Mouse (Mus musculus) liver, embryonic 15.5 days (tissue): ENCODE data around the gene Apoh. TPM values are rescaled to one million over a fixed set of nuclear protein-coding genes. Genes with fewer than 3 reads are reported as not detected.

Experiments
- ATAC-seq: fragments of 200-750 bp; cut with Nextera tagmentation; 2 replicates; pipeline ENCODE4 v1.8.0; 2017; ENCODE audit warnings: moderate number of reproducible peaks, mild to moderate bottlenecking, moderate library complexity; ENCODE audit not compliant: insufficient read depth
- H3K27ac ChIP-seq: fragments of 300-500 bp; sonication (generic); replicated peaks from 2 replicates; pipeline ENCODE4 v1.5.1; 2015; ENCODE audit warnings: mild to moderate bottlenecking, inconsistent platforms
- H3K27me3 ChIP-seq: fragments of 300-500 bp; sonication (generic); 2 replicates; pipeline ENCODE4 v1.6.1; 2015; ENCODE audit warnings: mild to moderate bottlenecking, inconsistent platforms
- H3K36me3 ChIP-seq: fragments of 300-500 bp; sonication (generic); replicated peaks from 2 replicates; pipeline ENCODE4 v1.6.1; 2015; ENCODE audit warnings: moderate library complexity, mild to moderate bottlenecking, inconsistent platforms
- H3K4me1 ChIP-seq: fragments of 300-500 bp; sonication (generic); replicated peaks from 2 replicates; pipeline ENCODE4 v1.6.1; 2015; ENCODE audit warnings: inconsistent platforms
- H3K4me2 ChIP-seq: fragments of 300-500 bp; sonication (generic); 2 replicates; pipeline ENCODE4 v1.6.1; 2015; ENCODE audit warnings: moderate library complexity, mild to moderate bottlenecking, inconsistent platforms
- H3K4me3 ChIP-seq: fragments of 300-500 bp; sonication (generic); replicated peaks from 2 replicates; pipeline ENCODE4 v1.5.1; 2015; ENCODE audit warnings: mild to moderate bottlenecking, inconsistent platforms
- H3K9ac ChIP-seq: fragments of 300-500 bp; sonication (generic); 2 replicates; pipeline ENCODE4 v1.6.1; 2015; ENCODE audit warnings: moderate library complexity, mild to moderate bottlenecking, inconsistent platforms
- H3K9me3 ChIP-seq: fragments of 300-500 bp; sonication (generic); replicated peaks from 2 replicates; pipeline ENCODE4 v1.6.1; 2016; ENCODE audit warnings: inconsistent platforms
- WGBS: fragments of 180-500 bp; shearing (Covaris S2); methylation state at CpG from one replicate; pipeline ENCODE4 v1.1.7; 2015; ENCODE audit warnings: mixed read lengths; ENCODE audit not compliant: insufficient replicate concordance; 5-methylcytosine and 5-hydroxymethylcytosine counted together
- polyA plus RNA-seq: library from polyadenylated mRNA; unstranded; fragments of >200 nt; fragmentation: Nextera tagmentation; extraction: Ambion mirVana; gene quantifications from 2 replicates; pipeline ENCODE4 v1.2.1, GENCODE M21; 2015

Gene Apoh
- polyA plus RNA-seq, 1 experiment from 2014 or later = 589 TPM

DNA sequence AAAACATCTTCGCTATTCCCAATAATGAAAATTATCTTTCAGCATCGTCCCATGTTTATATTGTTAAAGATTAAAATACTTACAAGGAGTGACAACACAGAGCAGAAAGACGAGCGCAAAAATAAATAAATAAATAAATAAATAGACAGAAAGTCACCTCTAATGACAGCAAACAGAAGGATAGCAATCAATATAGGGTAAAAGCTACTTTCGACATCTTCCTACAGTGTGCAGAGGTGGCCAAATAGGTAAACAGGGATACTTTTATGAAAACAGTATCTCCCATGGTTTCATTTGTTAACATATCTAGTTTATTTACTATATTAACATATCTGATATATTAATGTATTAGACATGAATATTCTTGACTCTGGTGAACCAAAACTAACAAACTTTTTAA lies 34.9 kb upstream of the Apoh start:
- no peak for ATAC-seq

DNA sequence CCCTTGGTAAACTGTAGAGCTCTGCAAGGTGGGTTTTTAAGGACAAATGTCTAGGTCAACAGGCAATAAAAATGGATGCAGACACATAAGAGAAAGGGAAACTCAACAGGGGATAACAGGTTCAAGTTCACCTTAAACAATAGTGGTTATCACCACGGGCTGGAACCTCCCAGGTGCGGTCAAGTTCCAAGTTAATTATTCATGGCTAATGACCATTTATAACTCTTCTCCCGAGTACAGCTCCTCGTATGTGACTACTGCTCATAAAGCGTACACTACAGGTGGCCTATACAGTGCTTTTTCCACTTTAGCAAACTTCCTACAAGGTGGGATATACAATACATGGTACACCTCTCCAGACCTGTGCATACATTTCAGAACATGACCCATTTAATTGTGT lies 33.4 kb upstream of the Apoh start:
- H3K9ac ChIP-seq = no peak overlapping the region
- H3K27me3 ChIP-seq = no peaks in the 10 kb centered on the region
- H3K4me3 ChIP-seq = no peak overlapping the region
- no peaks in the 10 kb centered on the region for H3K9me3 ChIP-seq
- ATAC-seq = no peak
- no peaks in the 10 kb centered on the region for H3K36me3 ChIP-seq
- 64% methylated on average over 5 of the region's 5 CpGs for WGBS
- H3K27ac ChIP-seq = no peak overlapping the region
- 0 out of 2 replicates have a peak, but pooled peaks cover 3% of the 10 kb centered on the region for H3K4me1 ChIP-seq
- no peak overlapping the region for H3K4me2 ChIP-seq

More for the DNA sequence above, 34.9 kb upstream of the Apoh start:
- no peak overlapping the region for H3K27ac ChIP-seq
- H3K4me3 ChIP-seq = no peak overlapping the region
- 0 out of 2 replicates have a peak, but pooled peaks cover 5% of the 10 kb centered on the region for H3K4me1 ChIP-seq
- no peaks in the 10 kb centered on the region for H3K36me3 ChIP-seq
- no peak overlapping the region for H3K4me2 ChIP-seq
- no peak overlapping the region for H3K9ac ChIP-seq
- no peaks in the 10 kb centered on the region for H3K9me3 ChIP-seq
- WGBS = 72% methylated on average over 5 of the region's 5 CpGs
- no peaks in the 10 kb centered on the region for H3K27me3 ChIP-seq

DNA sequence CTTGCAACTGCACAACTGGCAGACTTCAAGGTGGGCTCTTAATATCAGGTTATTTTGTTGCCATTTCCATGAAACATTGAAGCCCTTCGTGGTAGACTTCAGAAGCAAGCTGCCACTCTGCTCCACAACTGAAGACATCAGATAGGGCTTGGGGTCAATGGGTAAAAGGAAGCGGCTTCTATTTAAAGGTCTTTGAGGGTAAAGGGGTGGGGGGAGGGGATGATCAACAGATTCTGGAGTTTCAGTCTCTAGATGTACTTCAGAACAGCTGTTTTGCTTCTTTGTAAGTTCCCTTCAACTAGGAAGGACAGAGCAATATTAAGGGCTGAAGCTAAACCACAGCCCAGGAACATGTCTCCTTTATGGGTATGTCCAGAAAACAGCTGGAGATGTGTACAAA lies 31.2 kb upstream of the Apoh start:
- WGBS = 20% methylated on average over 2 of the region's 2 CpGs
- H3K27me3 ChIP-seq = no peaks in the 10 kb centered on the region
- H3K9ac ChIP-seq = no peak overlapping the region
- no peak overlapping the region for H3K4me2 ChIP-seq
- H3K27ac ChIP-seq = no peak overlapping the region
- H3K4me1 ChIP-seq = 0 out of 2 replicates have a peak, but pooled peaks cover 3% of the 10 kb centered on the region
- H3K36me3 ChIP-seq = no peaks in the 10 kb centered on the region
- no peak overlapping the region for H3K4me3 ChIP-seq
- no peak for ATAC-seq
- H3K9me3 ChIP-seq = no peaks in the 10 kb centered on the region

DNA sequence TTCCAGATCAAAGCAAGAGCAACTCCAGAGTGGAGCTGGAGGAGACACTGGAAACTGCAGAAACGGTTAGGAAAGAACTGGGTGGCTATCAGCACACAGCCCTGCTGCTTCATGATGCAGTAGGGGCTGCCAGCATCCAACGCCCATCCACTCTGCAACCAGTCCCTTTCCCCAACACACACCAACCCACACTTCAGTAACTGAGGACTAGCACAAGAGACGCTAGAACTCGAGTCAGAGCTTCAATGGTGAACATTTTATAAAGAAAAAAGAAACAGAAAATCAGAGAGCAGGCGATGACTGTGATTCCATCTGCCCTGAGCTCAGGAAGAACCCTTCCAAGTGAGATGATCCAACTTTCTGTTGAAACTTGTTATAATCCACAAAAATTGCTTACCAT lies 30.6 kb upstream of the Apoh start:
- H3K9ac ChIP-seq = no peak overlapping the region
- WGBS = 47% methylated on average over 5 of the region's 5 CpGs
- 0 out of 2 replicates have a peak, but pooled peaks cover 3% of the 10 kb centered on the region for H3K4me1 ChIP-seq
- no peak overlapping the region for H3K27ac ChIP-seq
- no peak overlapping the region for H3K4me3 ChIP-seq
- ATAC-seq = no peak
- H3K4me2 ChIP-seq = no peak overlapping the region
- no peaks in the 10 kb centered on the region for H3K36me3 ChIP-seq
- no peaks in the 10 kb centered on the region for H3K9me3 ChIP-seq
- H3K27me3 ChIP-seq = no peaks in the 10 kb centered on the region

DNA sequence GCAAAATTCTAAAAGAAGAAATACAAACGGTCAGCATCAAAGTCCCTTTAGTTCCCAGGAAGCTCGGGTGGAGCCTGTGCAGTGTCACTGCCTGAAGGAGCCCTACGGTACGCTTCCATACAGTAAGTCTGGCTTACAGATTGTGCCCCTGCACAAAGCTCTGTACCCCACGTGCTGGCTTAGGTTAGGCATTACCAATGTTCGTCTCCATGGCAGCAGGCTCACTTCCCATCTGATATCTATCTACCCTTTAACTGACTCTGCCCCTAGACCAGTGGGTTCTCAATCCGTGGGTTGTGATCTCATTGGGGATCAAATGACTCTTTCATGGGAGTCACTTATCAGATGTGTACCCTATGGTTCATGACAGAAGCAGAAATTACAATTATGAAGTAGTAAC lies 27.4 kb upstream of the Apoh start:
- no peak overlapping the region for H3K4me2 ChIP-seq
- no peak for ATAC-seq
- no peaks in the 10 kb centered on the region for H3K9me3 ChIP-seq
- H3K36me3 ChIP-seq = no peaks in the 10 kb centered on the region
- 0 out of 2 replicates have a peak, but pooled peaks cover 3% of the 10 kb centered on the region for H3K4me1 ChIP-seq
- H3K4me3 ChIP-seq = no peak overlapping the region
- H3K27ac ChIP-seq = no peak overlapping the region
- no peak overlapping the region for H3K9ac ChIP-seq
- 55% methylated on average over 7 of the region's 7 CpGs for WGBS
- H3K27me3 ChIP-seq = no peaks in the 10 kb centered on the region

DNA sequence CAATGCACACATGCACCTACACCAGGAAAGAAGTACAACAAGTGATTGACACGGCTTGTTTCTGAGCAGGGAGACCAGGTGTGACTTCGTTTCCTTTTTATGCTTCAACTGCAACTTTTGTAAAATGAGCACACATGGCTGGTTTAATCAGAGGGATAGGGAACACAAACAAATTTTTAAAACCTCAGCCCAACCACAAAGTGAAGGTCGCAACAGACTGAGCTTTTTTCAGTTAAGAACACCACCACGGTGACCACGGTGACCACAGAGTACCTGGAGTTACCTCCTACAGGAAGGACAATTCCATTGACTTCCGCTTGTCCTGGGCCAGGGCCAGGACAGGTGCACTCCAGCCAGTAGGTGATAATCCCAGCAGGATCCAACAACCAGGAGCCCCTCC lies 25.3 kb upstream of the Apoh start:
- no peaks in the 10 kb centered on the region for H3K9me3 ChIP-seq
- 38% methylated on average over 6 of the region's 6 CpGs for WGBS
- H3K9ac ChIP-seq = no peak overlapping the region
- H3K27ac ChIP-seq = no peak overlapping the region
- H3K4me3 ChIP-seq = no peak overlapping the region
- no peaks in the 10 kb centered on the region for H3K36me3 ChIP-seq
- H3K27me3 ChIP-seq = no peaks in the 10 kb centered on the region
- no peak overlapping the region for H3K4me2 ChIP-seq
- no peak for ATAC-seq
- no peaks in the 10 kb centered on the region for H3K4me1 ChIP-seq

DNA sequence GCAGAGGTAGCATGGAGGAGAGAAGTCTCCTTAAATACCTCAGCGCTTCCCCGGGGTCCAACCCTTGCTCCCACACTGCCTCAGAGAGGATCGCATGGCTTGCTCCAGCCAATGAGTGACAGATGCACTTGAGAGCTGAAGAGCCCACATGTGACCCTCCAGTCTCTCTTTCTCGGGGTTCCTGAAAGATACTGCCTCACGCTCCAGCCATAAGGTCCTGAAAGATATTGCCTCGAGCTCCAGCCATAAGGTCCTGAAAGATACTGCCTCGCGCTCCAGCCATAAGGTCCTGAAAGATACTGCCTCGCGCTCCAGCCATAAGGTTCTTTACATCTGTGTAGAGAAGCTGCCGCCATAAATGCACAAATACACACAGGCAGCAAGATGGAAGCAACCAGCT lies 24.0 kb upstream of the Apoh start:
- Histone ChIP-seq H3K9me3 (no peaks in the 10 kb centered on the region), H3K4me1 (no peaks in the 10 kb centered on the region), H3K27ac (no peak overlapping the region), H3K27me3 (no peaks in the 10 kb centered on the region), H3K9ac (no peak overlapping the region), H3K4me2 (no peak overlapping the region), H3K36me3 (no peaks in the 10 kb centered on the region), H3K4me3 (no peak overlapping the region)
- WGBS = 60% methylated on average over 11 of the region's 11 CpGs
- ATAC-seq = peak; percentile 47

DNA sequence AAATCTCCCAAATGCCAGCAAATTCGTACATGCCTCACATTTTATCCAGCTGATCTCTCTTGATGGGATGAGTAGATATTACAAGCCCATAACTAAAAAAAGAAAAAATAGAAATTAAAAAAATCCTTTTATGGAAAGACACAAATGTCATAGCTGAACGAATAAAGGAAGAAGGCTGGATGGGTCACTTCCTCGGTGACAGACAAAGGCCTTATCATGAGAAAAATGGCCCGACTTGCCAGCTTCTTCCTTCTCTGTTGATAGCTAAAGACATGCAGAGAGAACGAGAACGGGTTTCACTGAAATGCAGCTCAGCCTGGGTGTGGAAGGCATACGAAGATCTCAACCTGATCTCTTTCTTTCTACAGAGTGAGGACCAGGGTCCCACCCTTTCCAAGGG lies 22.6 kb upstream of the Apoh start:
- Histone ChIP-seq H3K9ac (no peak overlapping the region), H3K27ac (no peak overlapping the region), H3K27me3 (no peaks in the 10 kb centered on the region), H3K36me3 (no peaks in the 10 kb centered on the region), H3K4me1 (no peaks in the 10 kb centered on the region), H3K4me2 (no peak overlapping the region), H3K4me3 (no peak overlapping the region), H3K9me3 (no peaks in the 10 kb centered on the region)
- 22% methylated on average over 7 of the region's 7 CpGs for WGBS
- ATAC-seq = no peak

DNA sequence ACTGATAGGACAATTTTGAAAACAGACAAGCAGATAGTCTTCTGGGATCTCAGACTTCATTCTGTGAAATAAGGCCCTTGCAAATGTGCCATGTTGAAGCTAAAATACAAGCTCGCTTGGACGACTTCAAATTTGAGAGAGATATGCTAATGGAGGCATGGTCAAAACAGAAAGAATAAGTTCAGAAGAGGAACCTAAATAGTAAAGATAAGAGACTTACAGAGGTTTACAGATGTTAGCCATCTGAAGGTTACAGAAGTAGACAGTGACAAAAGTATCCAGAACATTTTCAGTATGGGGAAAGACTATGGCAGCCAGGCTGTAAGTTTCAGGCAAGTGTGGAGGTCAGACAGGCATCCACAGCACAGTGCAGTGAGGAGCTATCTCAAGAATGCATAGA lies 21.0 kb upstream of the Apoh start:
- Histone ChIP-seq H3K27ac (no peak overlapping the region), H3K4me2 (no peak overlapping the region), H3K9me3 (no peaks in the 10 kb centered on the region), H3K4me3 (no peak overlapping the region), H3K4me1 (no peaks in the 10 kb centered on the region), H3K36me3 (no peaks in the 10 kb centered on the region), H3K9ac (no peak overlapping the region), H3K27me3 (no peaks in the 10 kb centered on the region)
- WGBS = 37% methylated on average over 2 of the region's 2 CpGs
- no peak for ATAC-seq

DNA sequence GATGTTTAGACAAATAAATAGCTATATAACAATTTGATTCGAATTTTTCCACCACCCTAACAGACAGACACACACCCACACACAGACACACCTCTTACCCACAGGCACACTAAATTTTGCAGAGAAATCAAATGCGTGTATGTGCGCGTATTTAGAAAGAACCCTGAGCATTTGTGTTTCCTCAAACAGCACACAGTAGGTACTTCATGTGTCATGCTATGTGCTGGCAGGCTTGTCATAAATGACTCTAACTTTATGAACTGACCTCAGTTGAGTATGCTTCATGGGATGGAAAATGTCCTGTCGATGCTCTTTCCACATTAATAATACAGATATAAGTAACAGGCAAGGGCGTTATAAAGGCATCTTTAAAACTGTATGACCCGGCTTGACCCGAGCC lies 17.2 kb upstream of the Apoh start:
- Histone ChIP-seq H3K27ac (no peak overlapping the region), H3K9ac (no peak overlapping the region), H3K36me3 (no peaks in the 10 kb centered on the region), H3K4me3 (no peak overlapping the region), H3K27me3 (no peaks in the 10 kb centered on the region), H3K9me3 (no peaks in the 10 kb centered on the region), H3K4me1 (no peaks in the 10 kb centered on the region), H3K4me2 (no peak overlapping the region)
- ATAC-seq = no peak
- 76% methylated on average over 8 of the region's 8 CpGs for WGBS

DNA sequence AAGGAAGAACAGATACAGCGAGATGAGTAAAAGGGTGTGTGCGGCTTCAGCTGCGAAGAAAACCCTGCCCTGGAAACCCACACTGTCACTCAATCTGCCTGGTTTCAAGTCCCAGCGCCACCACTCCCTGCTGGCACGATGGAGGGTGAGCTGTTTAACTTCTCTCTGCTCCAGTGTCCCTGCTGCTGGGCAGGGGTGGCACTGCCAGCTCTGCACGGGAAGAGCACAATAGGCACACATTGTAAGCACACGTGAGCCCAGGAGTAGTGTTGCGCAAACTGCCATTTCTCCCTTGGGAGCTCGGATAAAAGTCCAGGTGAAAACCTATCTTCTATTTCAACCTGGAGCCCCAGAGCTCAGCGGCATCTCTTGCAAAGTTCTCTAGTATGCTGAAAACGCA lies 12.3 kb upstream of the Apoh start:
- no peak overlapping the region for H3K4me2 ChIP-seq
- H3K9me3 ChIP-seq = no peaks in the 10 kb centered on the region
- 0 out of 2 replicates have a peak, but pooled peaks cover 2% of the 10 kb centered on the region for H3K4me1 ChIP-seq
- H3K36me3 ChIP-seq = no peaks in the 10 kb centered on the region
- no peak overlapping the region for H3K9ac ChIP-seq
- no peak overlapping the region for H3K27ac ChIP-seq
- WGBS = 67% methylated on average over 11 of the region's 11 CpGs
- ATAC-seq = no peak
- H3K4me3 ChIP-seq = no peak overlapping the region
- no peaks in the 10 kb centered on the region for H3K27me3 ChIP-seq

DNA sequence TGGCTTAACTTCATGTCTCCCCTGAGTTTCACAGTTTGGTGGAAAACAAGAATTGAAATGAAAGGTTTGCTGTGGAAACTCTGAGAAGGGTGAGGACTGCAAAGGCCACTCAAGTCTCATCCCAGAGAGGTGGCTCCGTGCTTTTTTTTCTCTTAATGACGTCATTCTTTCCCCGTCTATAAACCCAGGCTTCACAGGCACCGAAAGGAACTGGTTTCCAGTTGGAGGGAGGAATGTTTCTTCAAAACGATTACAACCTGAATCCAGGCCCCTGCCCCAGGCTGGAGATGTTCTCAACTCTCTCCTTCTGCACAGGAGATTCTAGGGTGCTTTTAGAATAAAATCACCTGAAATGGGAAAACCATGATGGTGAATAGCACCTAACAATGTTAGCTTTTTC lies 10.1 kb upstream of the Apoh start:
- H3K27ac ChIP-seq = no peak overlapping the region
- H3K9ac ChIP-seq = no peak overlapping the region
- ATAC-seq = no peak
- H3K36me3 ChIP-seq = no peaks in the 10 kb centered on the region
- H3K4me2 ChIP-seq = no peak overlapping the region
- H3K27me3 ChIP-seq = no peaks in the 10 kb centered on the region
- H3K4me1 ChIP-seq = 0 out of 2 replicates have a peak, but pooled peaks cover 2% of the 10 kb centered on the region
- H3K4me3 ChIP-seq = no peak overlapping the region
- 60% methylated on average over 5 of the region's 5 CpGs for WGBS
- no peaks in the 10 kb centered on the region for H3K9me3 ChIP-seq
